Mouse (Mus musculus) G1E (cell line): ENCODE measurements around the gene Soat2.

Source experiments
- CTCF ChIP-seq: IDR thresholded peaks from 2 replicates; pipeline ENCODE4 v1.5.1; 2012; ENCODE audit warnings: low read depth, low read length, inconsistent platforms, mixed read lengths
- GATA1 ChIP-seq: IDR thresholded peaks from 2 replicates; pipeline ENCODE4 v1.6.1; 2012; ENCODE audit warnings: borderline replicate concordance, low read length, inconsistent platforms, mixed read lengths
- GATA2 ChIP-seq: IDR thresholded peaks from 2 replicates; pipeline ENCODE4 v1.6.1; 2012; ENCODE audit warnings: low read depth, low read length, inconsistent platforms, borderline replicate concordance
- POLR2AphosphoS5 ChIP-seq: IDR thresholded peaks from 2 replicates; pipeline ENCODE4 v1.6.1; 2012; ENCODE audit warnings: low read depth, low read length, inconsistent platforms; ENCODE audit not compliant: insufficient replicate concordance
- TAL1 ChIP-seq: conservative IDR thresholded peaks from 2 replicates; pipeline ENCODE4 v1.6.1; 2012; ENCODE audit warnings: low read depth, low read length, inconsistent platforms, mixed read lengths

DNA sequence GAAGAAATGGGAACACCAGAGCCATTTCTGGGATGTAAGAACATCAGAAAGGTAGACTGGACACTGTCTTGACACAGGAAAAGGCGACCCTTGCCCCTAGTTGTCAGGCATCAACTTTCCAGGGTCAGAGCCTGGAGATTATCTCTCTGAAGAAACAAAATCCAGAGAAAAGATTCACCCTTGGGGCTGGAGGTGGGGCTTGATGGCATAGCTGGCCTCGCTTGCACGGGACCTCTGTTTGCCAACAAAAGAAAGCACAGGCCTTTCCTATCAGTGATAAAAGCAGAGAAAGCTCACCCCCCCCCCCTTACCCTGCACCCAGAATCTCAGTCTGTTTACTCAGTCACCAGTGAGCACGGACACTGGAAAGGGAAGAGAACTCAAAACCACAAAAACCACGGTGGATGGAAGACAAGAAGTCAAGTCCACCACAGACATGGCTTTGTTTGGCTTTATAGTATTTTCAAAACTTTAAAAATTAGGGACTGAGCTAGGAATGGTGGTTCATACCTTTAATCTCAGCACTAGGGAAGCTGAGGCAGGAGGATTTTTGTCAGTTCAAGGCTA is 42.6 kb downstream of the Soat2 start:
- TF ChIP-seq CTCF (no peak), POLR2AphosphoS5 (no peak), GATA2 (no peak), GATA1 (no peak), TAL1 (no peak)
